Mouse (Mus musculus): ENCODE results near the gene Tcte1.

- no peak for TF ChIP-seq CTCF (IDR thresholded peaks at IDR 0.05; ENCODE audit: extremely low read depth, insufficient read depth, insufficient read length, insufficient replicate concordance)
- no peak for TF ChIP-seq POLR2A (IDR thresholded peaks at IDR 0.05; ENCODE audit: low read depth, low read length)
Measured at GRCm38 (mm10) chr17:45556107-45556489, 32.9 kb downstream of the Tcte1 start.

Measured in spleen, adult 2 months (tissue).